Mouse (Mus musculus) forebrain, embryonic 10.5 days (tissue): ENCODE measurements at regions not wholly inside any gene's neighbourhood (a gene's known extent, or its start where the extent isn't known, plus 50 kb on each side); places are given as distances from the start of the nearest gene placed in this dataset.

Experiments used
- DNase-seq: peaks from one replicate; pipeline ENCODE4 v3.0.0-alpha.2; 2017; ENCODE audit warnings: low spot score; ENCODE audit errors: extremely low spot score
- H3K27ac ChIP-seq: fragments of 300-500 bp; sonication (generic); 2 replicates; pipeline ENCODE4 v1.5.1; 2016; ENCODE audit warnings: mild to moderate bottlenecking
- H3K27me3 ChIP-seq: fragments of 300-500 bp; sonication (generic); 2 replicates; pipeline ENCODE4 v1.6.1; 2016; ENCODE audit warnings: mild to moderate bottlenecking; ENCODE audit not compliant: poor library complexity, severe bottlenecking
- H3K36me3 ChIP-seq: fragments of 300-500 bp; sonication (generic); replicated peaks from 2 replicates; pipeline ENCODE4 v1.6.1; 2016; ENCODE audit warnings: mild to moderate bottlenecking, moderate library complexity
- H3K4me1 ChIP-seq: fragments of 300-500 bp; sonication (generic); 2 replicates; pipeline ENCODE4 v1.6.1; 2016
- H3K4me3 ChIP-seq: fragments of 300-500 bp; sonication (generic); 2 replicates; pipeline ENCODE4 v1.5.1; 2016; ENCODE audit warnings: mild to moderate bottlenecking, moderate library complexity
- H3K9me3 ChIP-seq: fragments of 300-500 bp; sonication (generic); 2 replicates; pipeline ENCODE4 v1.6.1; 2016; ENCODE audit warnings: mild to moderate bottlenecking, moderate library complexity
- WGBS: fragments of 180-500 bp; shearing (Covaris S2); methylation state at CpG from one replicate; pipeline ENCODE4 v1.1.7; 2016; 5-methylcytosine and 5-hydroxymethylcytosine counted together

DNA sequence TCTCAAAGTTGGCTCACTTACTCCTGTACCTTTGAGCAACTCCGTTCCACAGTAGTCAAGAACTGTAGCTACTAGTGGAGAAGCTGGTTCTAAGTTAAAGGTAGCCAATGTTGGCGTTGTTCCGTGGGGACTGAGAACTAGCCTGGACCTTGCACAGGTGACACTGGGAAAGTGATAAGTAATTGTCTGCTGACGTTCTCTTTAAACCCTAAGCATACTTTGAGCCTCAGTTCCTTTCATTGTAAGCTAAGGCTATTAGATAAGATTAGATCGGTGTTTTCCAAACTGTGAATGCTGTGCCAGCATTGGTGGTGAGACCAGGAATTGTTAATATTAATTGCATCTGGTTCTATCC is 139.2 kb upstream of the Slc24a5 start:
- Histone ChIP-seq H3K4me1 (peaks cover 11% of the 10 kb centered on the region), H3K9me3 (no peaks in the 10 kb centered on the region), H3K4me3 (no peak overlapping the region), H3K27ac (no peak overlapping the region), H3K27me3 (peaks cover 3% of the 10 kb centered on the region; the same call in 1 of the 2 replicates), H3K36me3 (no peaks in the 10 kb centered on the region)
- DNase-seq, result no peak
- 88% methylated on average over 5 of the region's 5 CpGs for WGBS

DNA sequence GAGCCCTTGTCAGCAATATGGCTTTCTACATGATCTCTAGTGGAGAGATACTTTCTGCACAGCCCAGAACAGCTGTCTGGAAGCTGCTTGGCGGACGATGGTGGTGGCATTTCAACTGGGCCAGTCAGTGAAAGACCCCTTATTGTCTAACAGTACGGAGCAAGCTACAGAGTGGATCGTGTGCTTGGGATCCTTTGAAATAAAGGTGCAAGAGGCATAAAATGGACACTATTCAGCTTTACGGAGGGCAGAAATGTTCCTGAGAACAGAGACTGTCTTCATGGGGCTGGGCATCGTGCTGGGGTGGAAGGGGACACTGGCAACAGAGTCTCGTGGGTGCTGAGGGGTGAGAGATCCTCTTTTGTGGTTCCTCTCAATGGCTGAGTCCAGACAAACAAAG is 137.2 kb upstream of the Slc24a5 start:
- 40% methylated on average over 7 of the region's 7 CpGs for WGBS
- no peaks in the 10 kb centered on the region for H3K36me3 ChIP-seq
- H3K4me1 ChIP-seq, result peaks cover 10% of the 10 kb centered on the region
- no peak overlapping the region for H3K27ac ChIP-seq
- no peak for DNase-seq
- H3K9me3 ChIP-seq, result no peaks in the 10 kb centered on the region; the same call in 1 of the 2 replicates
- no peak overlapping the region for H3K4me3 ChIP-seq
- H3K27me3 ChIP-seq, result peaks cover 3% of the 10 kb centered on the region; the same call in 1 of the 2 replicates

DNA sequence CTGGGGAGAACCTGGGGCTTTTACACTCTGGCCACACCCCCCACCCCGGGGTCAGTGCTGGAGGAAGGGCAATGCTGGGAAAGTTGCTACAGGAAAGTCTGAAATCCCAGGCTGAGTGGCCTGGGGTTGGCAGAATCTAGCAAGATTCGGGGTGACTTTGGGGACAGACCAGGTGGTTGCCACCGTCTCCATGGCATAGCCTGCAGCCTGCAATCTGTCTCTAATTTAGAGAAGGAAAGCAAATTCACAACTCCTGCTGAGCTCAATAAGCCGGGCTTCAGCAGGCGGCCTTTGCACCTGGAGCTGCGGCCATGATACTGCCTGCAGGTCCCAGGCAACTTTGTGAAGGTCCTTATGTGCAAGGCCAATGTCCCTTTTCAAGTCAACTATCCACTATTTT is 135.4 kb upstream of the Slc24a5 start:
- peaks cover 10% of the 10 kb centered on the region for H3K4me1 ChIP-seq
- H3K27ac ChIP-seq, result no peak overlapping the region
- WGBS, result 56% methylated on average over 6 of the region's 6 CpGs
- H3K9me3 ChIP-seq, result peaks cover 3% of the 10 kb centered on the region; the same call in 1 of the 2 replicates
- H3K36me3 ChIP-seq, result no peaks in the 10 kb centered on the region
- H3K27me3 ChIP-seq, result peaks cover 3% of the 10 kb centered on the region; the same call in 1 of the 2 replicates
- H3K4me3 ChIP-seq, result no peak overlapping the region
- no peak for DNase-seq

DNA sequence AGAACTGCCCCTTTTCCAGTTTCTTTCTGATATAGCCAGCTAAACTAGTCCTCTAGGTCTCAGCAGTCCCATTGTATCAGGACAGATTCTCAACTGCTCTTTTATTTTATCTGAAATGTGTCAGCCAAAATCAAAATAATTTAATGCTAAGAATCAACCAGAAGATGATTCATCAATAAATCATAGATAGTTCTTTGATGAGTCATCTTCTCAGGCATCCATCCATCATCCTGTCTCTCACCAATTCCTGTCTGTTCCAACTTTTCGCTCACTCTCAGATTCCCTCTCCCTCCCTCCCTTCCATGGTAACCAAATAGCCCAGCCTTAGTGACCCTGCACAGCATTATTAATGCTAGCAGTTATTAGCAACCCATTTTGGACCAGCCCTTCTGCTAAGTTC is 134.0 kb upstream of the Slc24a5 start:
- no peaks in the 10 kb centered on the region for H3K36me3 ChIP-seq
- peaks cover 3% of the 10 kb centered on the region; the same call in 1 of the 2 replicates for H3K27me3 ChIP-seq
- H3K4me3 ChIP-seq, result no peak overlapping the region
- peaks cover 10% of the 10 kb centered on the region for H3K4me1 ChIP-seq
- H3K9me3 ChIP-seq, result peaks cover 3% of the 10 kb centered on the region; the same call in 1 of the 2 replicates
- no peak overlapping the region for H3K27ac ChIP-seq
- 90% methylated on average over 1 of the region's 1 CpGs for WGBS
- DNase-seq, result no peak

DNA sequence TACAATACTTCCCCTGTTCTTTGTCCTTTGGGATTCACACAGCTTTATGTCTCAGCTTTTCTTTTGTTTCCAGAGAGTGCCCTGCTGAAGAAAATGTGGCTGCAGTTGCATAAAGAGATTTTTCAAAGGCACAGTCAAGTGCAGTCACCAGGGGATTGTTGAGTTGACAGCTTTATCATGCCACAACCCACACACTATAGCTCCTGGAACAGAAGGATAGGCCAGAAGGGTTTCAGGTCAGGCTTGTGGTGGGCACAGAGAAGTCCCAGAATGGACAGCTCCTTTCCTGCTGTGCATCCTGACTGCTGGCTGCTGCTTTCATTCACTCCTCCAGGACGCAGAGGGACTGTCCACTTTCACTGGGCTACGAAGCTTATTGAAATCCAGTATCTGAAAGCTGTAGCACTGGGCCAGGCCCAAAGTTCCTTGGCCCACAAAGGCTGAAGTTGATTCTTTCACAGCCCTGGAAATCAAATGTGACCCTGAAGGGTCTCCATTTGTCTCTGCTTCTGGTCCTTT is 119.6 kb upstream of the Slc24a5 start:
- Histone ChIP-seq H3K27ac (no peak overlapping the region), H3K9me3 (no peaks in the 10 kb centered on the region), H3K4me3 (no peak overlapping the region), H3K27me3 (no peaks in the 10 kb centered on the region), H3K36me3 (no peaks in the 10 kb centered on the region), H3K4me1 (peaks cover 20% of the 10 kb centered on the region)
- WGBS, result 58% methylated on average over 2 of the region's 2 CpGs
- no peak for DNase-seq

DNA sequence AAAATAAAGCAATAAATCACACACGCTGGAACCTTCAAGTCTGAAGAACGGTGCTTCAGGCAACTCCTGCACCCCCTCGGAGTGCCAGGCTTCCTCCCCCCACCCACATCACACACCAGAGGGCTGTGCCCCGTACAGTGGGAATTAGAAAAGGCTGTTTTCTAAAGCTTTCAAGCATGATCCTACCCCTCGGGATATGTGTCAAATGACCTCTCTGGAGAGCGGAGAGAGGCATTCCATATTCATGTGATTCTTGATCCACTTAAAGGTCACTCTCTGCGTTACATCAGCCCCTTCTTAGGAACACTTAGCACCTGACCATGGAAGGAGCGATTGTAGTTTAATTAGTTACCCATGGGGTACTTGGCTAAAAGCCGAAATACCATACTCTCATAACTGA is 119.1 kb upstream of the Slc24a5 start:
- peaks cover 20% of the 10 kb centered on the region for H3K4me1 ChIP-seq
- H3K36me3 ChIP-seq, result no peaks in the 10 kb centered on the region
- no peaks in the 10 kb centered on the region for H3K27me3 ChIP-seq
- H3K27ac ChIP-seq, result no peak overlapping the region
- no peak overlapping the region for H3K4me3 ChIP-seq
- DNase-seq, result no peak
- no peaks in the 10 kb centered on the region for H3K9me3 ChIP-seq
- 69% methylated on average over 9 of the region's 9 CpGs for WGBS

DNA sequence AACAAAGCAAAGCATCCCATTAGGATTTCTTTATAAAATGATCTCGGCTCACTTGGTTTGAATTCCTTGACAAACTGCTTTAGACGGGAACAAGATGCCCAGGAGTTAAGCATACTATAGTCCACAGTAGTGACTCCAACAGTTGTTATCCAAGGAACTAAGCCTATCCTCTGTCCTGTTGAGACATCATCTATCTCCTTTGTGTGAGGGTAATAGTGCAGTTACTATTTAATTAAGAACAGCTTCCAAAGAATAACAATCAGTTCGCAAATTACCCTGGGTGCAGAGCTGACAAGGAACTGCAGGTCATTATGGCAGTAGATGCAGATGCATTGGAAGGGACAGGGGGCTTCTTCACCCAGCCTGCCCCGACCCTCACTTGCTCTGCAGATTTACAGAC is 115.7 kb upstream of the Slc24a5 start:
- Histone ChIP-seq H3K36me3 (no peaks in the 10 kb centered on the region), H3K4me1 (peaks cover 28% of the 10 kb centered on the region), H3K9me3 (no peaks in the 10 kb centered on the region), H3K27ac (no peak overlapping the region), H3K27me3 (no peaks in the 10 kb centered on the region), H3K4me3 (no peak overlapping the region)
- 29% methylated on average over 4 of the region's 4 CpGs for WGBS
- no peak for DNase-seq

DNA sequence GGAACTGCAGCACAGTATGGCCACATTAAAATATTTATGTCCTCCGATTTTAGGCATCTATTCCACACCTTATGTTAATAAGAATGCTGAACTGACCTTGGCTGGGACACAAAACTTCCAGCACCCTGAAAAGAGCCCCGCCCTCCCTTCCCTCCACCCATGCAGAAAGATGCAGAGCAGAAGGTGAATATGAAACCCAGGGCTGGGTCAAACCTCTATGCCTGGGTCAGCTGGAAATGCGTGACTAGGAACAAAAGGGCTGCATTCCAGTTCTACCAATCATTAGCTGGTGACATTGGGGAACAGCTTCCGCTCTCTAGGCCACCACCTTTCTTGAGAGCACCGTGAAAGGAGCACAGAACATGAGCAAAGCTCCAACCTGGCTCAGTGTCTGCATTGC is 114.9 kb upstream of the Slc24a5 start:
- H3K27me3 ChIP-seq, result no peaks in the 10 kb centered on the region
- no peak for DNase-seq
- no peaks in the 10 kb centered on the region for H3K36me3 ChIP-seq
- 80% methylated on average over 5 of the region's 5 CpGs for WGBS
- H3K4me3 ChIP-seq, result no peak overlapping the region
- peaks cover 28% of the 10 kb centered on the region for H3K4me1 ChIP-seq
- H3K27ac ChIP-seq, result no peak overlapping the region
- H3K9me3 ChIP-seq, result no peaks in the 10 kb centered on the region

DNA sequence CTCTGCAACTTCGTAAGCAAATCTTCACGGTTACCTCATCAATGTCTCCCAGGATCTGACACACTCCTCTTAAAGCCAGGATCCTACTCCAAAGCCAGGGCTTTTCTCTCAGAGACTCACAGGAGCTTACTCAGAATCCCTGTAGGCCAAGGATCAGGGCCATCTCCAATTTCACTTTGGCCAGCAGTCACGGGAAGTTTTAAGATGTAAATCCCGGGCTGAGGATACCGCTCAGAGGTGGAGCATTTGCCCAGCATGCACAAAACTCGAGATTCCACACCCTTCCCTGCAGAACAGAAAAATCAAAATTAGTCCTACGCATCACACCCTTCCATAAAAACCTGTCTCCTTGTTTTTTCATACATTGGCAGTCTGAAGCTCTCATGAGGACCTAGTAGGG is 112.1 kb upstream of the Slc24a5 start:
- H3K4me1 ChIP-seq, result peaks cover 20% of the 10 kb centered on the region
- H3K4me3 ChIP-seq, result no peak overlapping the region
- no peak overlapping the region for H3K27ac ChIP-seq
- no peaks in the 10 kb centered on the region for H3K36me3 ChIP-seq
- H3K27me3 ChIP-seq, result no peaks in the 10 kb centered on the region
- no peaks in the 10 kb centered on the region for H3K9me3 ChIP-seq
- 30% methylated on average over 7 of the region's 7 CpGs for WGBS
- no peak for DNase-seq

DNA sequence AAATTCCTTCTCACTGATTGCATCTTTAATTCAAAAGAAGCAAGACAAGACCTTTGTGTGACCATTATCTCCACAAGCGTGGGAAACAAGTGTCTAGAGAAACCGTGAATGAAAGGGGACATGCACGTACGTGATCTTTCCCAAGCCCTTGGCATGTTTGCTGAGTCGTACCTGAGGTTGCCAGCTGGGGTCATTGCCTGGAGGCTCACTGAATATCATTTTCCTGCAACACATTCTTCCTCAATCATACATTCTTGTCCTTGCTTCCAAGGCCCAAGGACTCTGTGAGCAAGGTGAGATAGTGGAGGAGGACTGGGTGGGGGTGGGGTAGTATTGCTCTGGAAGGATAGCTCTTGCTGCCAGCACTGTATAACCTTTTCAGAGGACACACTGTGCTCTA is 108.5 kb upstream of the Slc24a5 start:
- no peaks in the 10 kb centered on the region for H3K9me3 ChIP-seq
- H3K27me3 ChIP-seq, result no peaks in the 10 kb centered on the region
- H3K36me3 ChIP-seq, result no peaks in the 10 kb centered on the region
- no peak for DNase-seq
- WGBS, result 88% methylated on average over 5 of the region's 5 CpGs
- peaks cover 8% of the 10 kb centered on the region; the same call in 1 of the 2 replicates for H3K4me1 ChIP-seq
- H3K4me3 ChIP-seq, result no peak overlapping the region
- no peak overlapping the region for H3K27ac ChIP-seq

DNA sequence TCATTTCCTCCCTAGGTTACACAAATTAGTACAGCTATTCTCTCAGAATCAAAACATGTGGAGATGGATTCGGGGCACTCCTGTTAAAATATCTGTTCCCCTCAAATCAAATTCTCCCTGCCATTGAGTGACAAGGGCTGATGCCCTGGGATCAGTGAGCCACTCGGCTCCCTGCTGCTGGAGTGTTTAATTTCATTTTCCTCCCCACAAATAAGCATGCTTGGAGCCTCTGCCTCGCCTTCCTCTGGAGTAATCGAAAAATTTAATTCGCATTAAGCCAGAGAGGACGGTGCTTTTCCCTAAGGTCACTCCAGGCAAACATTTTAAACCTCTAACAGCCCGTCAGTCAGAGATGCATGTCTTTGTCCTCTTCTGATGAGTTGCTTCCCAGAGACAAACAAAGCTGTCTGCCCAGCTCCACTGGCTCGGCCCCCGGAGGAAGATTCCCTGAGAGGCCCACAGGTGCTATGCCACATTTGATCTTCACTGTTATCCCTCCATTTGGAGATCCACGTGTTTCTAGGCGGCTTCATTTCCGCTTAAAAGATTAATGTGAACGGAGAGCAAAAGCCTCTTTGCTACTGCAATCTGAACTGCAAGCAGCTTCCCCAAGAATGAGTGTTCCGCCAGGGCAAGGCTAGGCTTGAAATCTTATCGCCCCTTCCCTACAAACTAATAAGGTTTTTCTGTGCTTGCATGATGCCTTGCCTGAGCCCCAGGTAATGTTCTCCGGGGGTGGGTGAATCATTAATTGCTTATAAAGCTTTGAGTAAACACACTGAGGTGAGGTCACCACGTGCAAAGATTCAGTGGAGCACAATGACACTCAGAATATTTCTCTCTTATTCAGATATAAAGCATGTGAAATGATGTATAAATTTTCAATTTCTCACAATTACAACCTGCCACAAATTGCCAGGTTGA is 95.8 kb upstream of the Slc24a5 start:
- Histone ChIP-seq H3K4me3 (no peak overlapping the region), H3K27me3 (no peaks in the 10 kb centered on the region), H3K36me3 (no peaks in the 10 kb centered on the region), H3K9me3 (no peaks in the 10 kb centered on the region), H3K4me1 (peaks cover 6% of the 10 kb centered on the region), H3K27ac (0 out of 2 replicates have a peak overlapping the region, but pooled peaks have one; percentile 20)
- 59% methylated on average over 17 of the region's 17 CpGs for WGBS
- no peak for DNase-seq

DNA sequence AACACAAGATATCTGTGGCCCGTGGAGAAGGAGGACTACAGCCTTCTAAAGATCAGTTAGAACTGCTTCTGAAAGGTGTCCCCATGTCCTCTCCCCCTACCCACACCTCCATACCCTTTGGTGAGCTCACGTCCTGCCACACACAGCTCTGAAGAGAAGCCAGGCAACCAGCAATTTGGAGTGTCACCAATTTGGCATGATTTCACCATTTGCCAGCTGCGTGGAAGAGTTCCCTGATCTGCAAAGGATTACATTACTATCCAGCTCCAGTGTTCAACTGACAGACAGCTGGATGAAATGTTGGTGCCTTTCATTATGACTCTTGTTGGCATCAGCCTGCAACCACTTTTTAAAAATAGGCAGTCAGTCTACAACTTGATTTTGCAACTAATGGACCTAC is 92.8 kb upstream of the Slc24a5 start:
- Histone ChIP-seq H3K36me3 (no peaks in the 10 kb centered on the region), H3K27ac (no peak overlapping the region), H3K27me3 (no peaks in the 10 kb centered on the region), H3K4me1 (peaks cover 6% of the 10 kb centered on the region), H3K9me3 (no peaks in the 10 kb centered on the region), H3K4me3 (no peak overlapping the region)
- WGBS, result 87% methylated on average over 3 of the region's 3 CpGs
- DNase-seq, result no peak

DNA sequence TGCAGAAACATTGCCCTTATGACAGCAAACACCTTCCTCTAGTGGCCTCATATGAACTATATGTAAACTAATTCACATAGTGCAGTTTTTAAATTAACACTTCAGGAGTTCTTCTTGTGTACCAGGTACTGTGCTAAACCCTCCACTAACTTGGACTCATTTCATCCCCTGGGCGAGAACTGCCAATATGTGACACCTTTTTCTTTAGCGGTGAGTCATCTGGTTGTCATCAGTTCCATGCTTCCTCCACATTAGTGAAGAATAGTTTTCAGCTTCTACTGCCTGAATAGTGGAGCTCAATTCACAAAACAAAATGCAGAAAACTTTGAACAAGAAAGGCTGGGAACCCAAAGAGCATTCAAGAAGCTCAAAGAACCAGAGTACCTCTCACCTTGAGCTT is 76.9 kb upstream of the Slc24a5 start:
- H3K4me1 ChIP-seq, result no peaks in the 10 kb centered on the region
- WGBS, result 92% methylated on average over 2 of the region's 2 CpGs

More for the DNA sequence above, 76.9 kb upstream of the Slc24a5 start:
- Histone ChIP-seq H3K27me3 (no peaks in the 10 kb centered on the region), H3K9me3 (no peaks in the 10 kb centered on the region), H3K4me3 (no peak overlapping the region), H3K27ac (no peak overlapping the region), H3K36me3 (no peaks in the 10 kb centered on the region)
- no peak for DNase-seq
